Comparison of ENCODE assay signal across 21 mouse cellular contexts in genomic region chr7:74844306-74844929, GRCm38 (mm10).
DNase-seq lines count a peak whose midpoint lies in the region; ATAC-seq lines count a peak whose summit lies in the region.
"Had no signal": no experiment of that assay in that cellular context is flagged by ENCODE, and none has a peak within 500 bp of the region (broad histone marks: within the 10 kb centered on the region; RNA-seq: fewer than 3 reads in every experiment).

No protein-coding gene starts in this region.

- H3K4me1 ChIP-seq in midbrain, embryonic 10.5 days: peaks cover 22% of the 10 kb centered on the region
- peaks cover 4% of the 10 kb centered on the region; the same call in 1 of the 2 replicates for H3K4me1 ChIP-seq in midbrain, embryonic 16.5 days (ENCODE audit: control insufficient read depth, insufficient read depth, low read length)
- peaks cover 16% of the 10 kb centered on the region for H3K4me1 ChIP-seq in forebrain, embryonic 12.5 days
- H3K4me1 ChIP-seq in limb, embryonic 11.5 days (ENCODE audit: control insufficient read depth, insufficient read depth, low read length): 0 out of 2 replicates have a peak, but pooled peaks cover 5% of the 10 kb centered on the region
- H3K4me1 ChIP-seq: heart, embryonic 12.5 days; kidney, embryonic 15.5 days had no signal

- DNase-seq in midbrain, embryonic 10.5 days (ENCODE audit: low spot score): peak; percentile 25
- DNase-seq in embryo, embryonic 9.5 days (ENCODE audit: extremely low spot score): peak; percentile 3
- DNase-seq in limb, embryonic 11.5 days (ENCODE audit: low spot score): peak; percentile 23
- DNase-seq in left cerebral cortex, postnatal 10 days (ENCODE audit: extremely low spot score in 1 of 2, low spot score in 2 of 2): no peak
- no peak for DNase-seq in frontal cortex, postnatal 14 days (ENCODE audit: low spot score in 2 of 2)
- DNase-seq: cerebellum, adult 8-10 months; gastrocnemius, postnatal 10 days; heart, adult 11 months; heart, postnatal 14 days; kidney, postnatal 4 days; liver; liver, postnatal 0 days; lung, postnatal 14 days; right cerebral cortex, postnatal 25 days; thymus, postnatal 36 days had no signal

- no peak overlapping the region for H3K4me3 ChIP-seq in midbrain, embryonic 10.5 days
- no peak overlapping the region for H3K4me3 ChIP-seq in midbrain, embryonic 16.5 days (ENCODE audit: low read depth, low read length)
- H3K4me3 ChIP-seq in forebrain, embryonic 12.5 days (replicated peaks): no peak overlapping the region
- no peak overlapping the region for H3K4me3 ChIP-seq in limb, embryonic 11.5 days (ENCODE audit: low read depth, low read length)
- H3K4me3 ChIP-seq: heart, embryonic 12.5 days; kidney, embryonic 15.5 days had no signal

- no peak for ATAC-seq in midbrain, embryonic 16.5 days
- ATAC-seq in forebrain, embryonic 12.5 days (ENCODE audit: low FRiP score): peak; percentile 62; the same call in 1 of the 2 replicates
- no peak for ATAC-seq in limb, embryonic 11.5 days (ENCODE audit: insufficient number of reproducible peaks, low FRiP score, low TSS enrichment, low read depth)
- ATAC-seq: hindbrain, postnatal 0 days; intestine, postnatal 0 days; liver, postnatal 0 days had no signal

- peak overlapping the region; percentile 63 for H3K27ac ChIP-seq in midbrain, embryonic 10.5 days (replicated peaks)
- no peak overlapping the region for H3K27ac ChIP-seq in midbrain, embryonic 16.5 days (ENCODE audit: low read length)
- peak overlapping the region; percentile 68 for H3K27ac ChIP-seq in forebrain, embryonic 12.5 days
- no peak overlapping the region for H3K27ac ChIP-seq in limb, embryonic 11.5 days (replicated peaks; ENCODE audit: low read depth, low read length)
- H3K27ac ChIP-seq: hindbrain, postnatal 0 days; kidney, embryonic 15.5 days had no signal

- no peaks in the 10 kb centered on the region for H3K36me3 ChIP-seq in midbrain, embryonic 10.5 days
- no peaks in the 10 kb centered on the region for H3K36me3 ChIP-seq in midbrain, embryonic 16.5 days (ENCODE audit: control insufficient read depth, insufficient read depth, low read length)
- no peaks in the 10 kb centered on the region for H3K36me3 ChIP-seq in forebrain, embryonic 12.5 days (replicated peaks)
- no peaks in the 10 kb centered on the region for H3K36me3 ChIP-seq in limb, embryonic 11.5 days (ENCODE audit: control insufficient read depth, insufficient read depth, low read length)
- H3K36me3 ChIP-seq: heart, embryonic 12.5 days; kidney, embryonic 15.5 days had no signal

- no peaks in the 10 kb centered on the region for H3K9me3 ChIP-seq in midbrain, embryonic 10.5 days (replicated peaks)
- H3K9me3 ChIP-seq in midbrain, embryonic 16.5 days (replicated peaks; ENCODE audit: control insufficient read depth, low read length, poor library complexity, severe bottlenecking): no peaks in the 10 kb centered on the region
- H3K9me3 ChIP-seq in forebrain, embryonic 12.5 days: no peaks in the 10 kb centered on the region
- no peaks in the 10 kb centered on the region for H3K9me3 ChIP-seq in limb, embryonic 11.5 days (ENCODE audit: control insufficient read depth, low read length)
- H3K9me3 ChIP-seq: heart, embryonic 12.5 days; kidney, embryonic 15.5 days had no signal

- no peak overlapping the region for H3K9ac ChIP-seq in midbrain, embryonic 16.5 days (ENCODE audit: low read depth, low read length)
- no peak overlapping the region for H3K9ac ChIP-seq in forebrain, embryonic 12.5 days
- H3K9ac ChIP-seq in limb, embryonic 11.5 days (ENCODE audit: low read length): no peak overlapping the region
- H3K9ac ChIP-seq: heart, embryonic 12.5 days; kidney, embryonic 15.5 days; liver, postnatal 0 days had no signal

- WGBS in midbrain, embryonic 10.5 days: 11% methylated on average over 6 of the region's 6 CpGs
- 6% methylated on average over 6 of the region's 6 CpGs for WGBS in midbrain, embryonic 16.5 days
- 5% methylated on average over 6 of the region's 6 CpGs for WGBS in forebrain, embryonic 12.5 days
- WGBS in limb, embryonic 11.5 days: 37% methylated on average over 6 of the region's 6 CpGs

- intact Hi-C loops in left cerebral cortex, postnatal 10 days (cut with DNase I): no loop called here

- H3K27me3 ChIP-seq in midbrain, embryonic 10.5 days (ENCODE audit: low read depth, poor library complexity, severe bottlenecking): no peaks in the 10 kb centered on the region
- no peaks in the 10 kb centered on the region for H3K27me3 ChIP-seq in midbrain, embryonic 16.5 days (ENCODE audit: control insufficient read depth, insufficient read depth, low read depth, low read length)
- H3K27me3 ChIP-seq in forebrain, embryonic 12.5 days: no peaks in the 10 kb centered on the region
- no peaks in the 10 kb centered on the region for H3K27me3 ChIP-seq in limb, embryonic 11.5 days (ENCODE audit: control insufficient read depth, insufficient read depth, low read length)
- H3K27me3 ChIP-seq: heart, embryonic 12.5 days; kidney, embryonic 15.5 days had no signal

- H3K4me2 ChIP-seq in midbrain, embryonic 16.5 days (ENCODE audit: low read length): no peak overlapping the region
- H3K4me2 ChIP-seq in forebrain, embryonic 12.5 days: no peak overlapping the region
- H3K4me2 ChIP-seq in limb, embryonic 11.5 days (ENCODE audit: low read depth, severe bottlenecking): no peak overlapping the region
- H3K4me2 ChIP-seq: heart, embryonic 12.5 days; kidney, embryonic 15.5 days had no signal

Comparison
In these comparisons a context has a peak if more than half of its experiments do, and no peak if none do; other contexts are left out.
1. H3K27ac ChIP-seq: peak in midbrain, embryonic 10.5 days (single experiment) and forebrain, embryonic 12.5 days (single experiment); none in midbrain, embryonic 16.5 days (single experiment) and limb, embryonic 11.5 days (single experiment).
2. DNase-seq: peak in midbrain, embryonic 10.5 days (single experiment), embryo, embryonic 9.5 days (single experiment) and limb, embryonic 11.5 days (single experiment); none in left cerebral cortex, postnatal 10 days (0 of 2) and frontal cortex, postnatal 14 days (0 of 2).